Mouse (Mus musculus) thymus, adult 2 months (tissue): ENCODE measurements around the gene Unc13d.

ENCODE experiments used
- CTCF ChIP-seq: fragments of 200-500 bp; IDR thresholded peaks from 2 replicates; pipeline ENCODE4 v1.5.1; 2012; ENCODE audit warnings: mild to moderate bottlenecking, control low read depth, low read length, moderate library complexity, borderline replicate concordance; ENCODE audit not compliant: control insufficient read depth, poor library complexity, insufficient read depth; ENCODE audit errors: extremely low read depth
- POLR2A ChIP-seq: fragments of 200-500 bp; IDR thresholded peaks from 2 replicates; pipeline ENCODE4 v1.6.1; 2012; ENCODE audit warnings: mild to moderate bottlenecking, low read length, control low read depth, moderate library complexity; ENCODE audit not compliant: control insufficient read depth, poor library complexity, insufficient read depth; ENCODE audit errors: extremely low read depth

- peak; percentile 84 for TF ChIP-seq POLR2A
- peak; percentile 62 for TF ChIP-seq CTCF
Observed at GRCm38 (mm10) chr11:116086258-116087193, 8.8 kb upstream of the Unc13d start, which contains the start of gene Wbp2.
